In genomic region chr13:67420558-67421206, GRCm38 (mm10) we compare ENCODE assay signal across 9 mouse cellular contexts. TPM values are rescaled to one million over a fixed set of nuclear protein-coding genes. Genes with fewer than 3 reads are reported as not detected.
DNase-seq lines count a peak whose midpoint lies in the region; ATAC-seq lines count a peak whose summit lies in the region.
"Had no signal": no experiment of that assay in that cellular context is flagged by ENCODE, and none has a peak within 500 bp of the region (broad histone marks: within the 10 kb centered on the region; RNA-seq: fewer than 3 reads in every experiment).

No protein-coding gene starts in this region.

- H3K4me1 ChIP-seq in heart, embryonic 13.5 days, result peaks cover 7% of the 10 kb centered on the region
- peaks cover 6% of the 10 kb centered on the region for H3K4me1 ChIP-seq in forebrain, embryonic 13.5 days
- H3K4me1 ChIP-seq in liver, embryonic 13.5 days (replicated peaks), result peaks cover 9% of the 10 kb centered on the region

- no peaks in the 10 kb centered on the region for H3K9me3 ChIP-seq in heart, embryonic 13.5 days
- no peaks in the 10 kb centered on the region for H3K9me3 ChIP-seq in forebrain, embryonic 13.5 days (replicated peaks)
- H3K9me3 ChIP-seq in liver, embryonic 13.5 days (replicated peaks), result no peaks in the 10 kb centered on the region
- H3K9me3 ChIP-seq: G1E had no signal

- intact Hi-C loops in heart, postnatal 25 days (cut with DNase I), result no loop called here

- no peak for DNase-seq in heart, postnatal 25 days (ENCODE audit: low spot score)
- peak; percentile 6 for DNase-seq in CD4-positive helper T cell, adult 2 months (ENCODE audit: low read depth, low spot score)
- DNase-seq in liver, embryonic 13.5 days, result no peak
- no peak for DNase-seq in adipocyte (ENCODE audit: low spot score)
- DNase-seq in thymus, postnatal 4 days, result no peak
- no peak for DNase-seq in thymus, adult 18-20 months

- no peak overlapping the region for H3K27ac ChIP-seq in heart, embryonic 13.5 days (replicated peaks)
- H3K27ac ChIP-seq in forebrain, embryonic 13.5 days, result no peak overlapping the region
- H3K27ac ChIP-seq in liver, embryonic 13.5 days, result no peak overlapping the region

- H3K36me3 ChIP-seq in heart, embryonic 13.5 days, result no peaks in the 10 kb centered on the region
- no peaks in the 10 kb centered on the region for H3K36me3 ChIP-seq in forebrain, embryonic 13.5 days (ENCODE audit: poor library complexity, severe bottlenecking)
- no peaks in the 10 kb centered on the region for H3K36me3 ChIP-seq in liver, embryonic 13.5 days
- H3K36me3 ChIP-seq: G1E had no signal

- H3K9ac ChIP-seq in heart, embryonic 13.5 days, result peak overlapping the region; percentile 79
- H3K9ac ChIP-seq in forebrain, embryonic 13.5 days, result peak overlapping the region; percentile 66
- peak overlapping the region; percentile 58 for H3K9ac ChIP-seq in liver, embryonic 13.5 days

- peak overlapping the region; percentile 75 for H3K4me3 ChIP-seq in heart, embryonic 13.5 days
- peak overlapping the region; percentile 59 for H3K4me3 ChIP-seq in forebrain, embryonic 13.5 days
- H3K4me3 ChIP-seq in liver, embryonic 13.5 days (replicated peaks), result peak overlapping the region; percentile 63

- WGBS in heart, embryonic 13.5 days, result 31% methylated on average over 11 of the region's 11 CpGs
- WGBS in forebrain, embryonic 13.5 days, result 36% methylated on average over 11 of the region's 11 CpGs
- 34% methylated on average over 11 of the region's 11 CpGs for WGBS in liver, embryonic 13.5 days (ENCODE audit: insufficient replicate concordance)

- peak overlapping the region; percentile 93 for H3K4me2 ChIP-seq in heart, embryonic 13.5 days
- H3K4me2 ChIP-seq in forebrain, embryonic 13.5 days, result peak overlapping the region; percentile 81
- H3K4me2 ChIP-seq in liver, embryonic 13.5 days, result peak overlapping the region; percentile 75

- ATAC-seq in heart, embryonic 13.5 days (ENCODE audit: extremely low read depth, insufficient number of reproducible peaks, low FRiP score, low TSS enrichment), result no peak
- no peak for ATAC-seq in forebrain, embryonic 13.5 days
- no peak; the same call in 1 of the 2 replicates for ATAC-seq in liver, embryonic 13.5 days (ENCODE audit: low read depth)

- H3K27me3 ChIP-seq in heart, embryonic 13.5 days (replicated peaks), result peaks cover 4% of the 10 kb centered on the region; the same call in 1 of the 2 replicates
- H3K27me3 ChIP-seq in forebrain, embryonic 13.5 days, result peaks cover 2% of the 10 kb centered on the region; the same call in 1 of the 2 replicates
- H3K27me3 ChIP-seq in liver, embryonic 13.5 days, result no peaks in the 10 kb centered on the region

RNA-seq across cellular contexts. Expression of gene Zfp459, which starts 0.5 kb away (rescaled TPM):
- 0.28 and 0.31 TPM in 2 replicates for polyA plus RNA-seq in heart, embryonic 13.5 days (2015; fragmentation: Nextera tagmentation; extraction: Ambion mirVana)
- under 1 TPM; 0.26 to 0.48 TPM for total RNA-seq in heart, postnatal 25 days (2021)
- 0.59 and 0.64 TPM in 2 replicates for polyA plus RNA-seq in forebrain, embryonic 13.5 days (2015; fragmentation: Nextera tagmentation; extraction: Ambion mirVana)
- polyA plus RNA-seq in liver, embryonic 13.5 days (2015; fragmentation: Nextera tagmentation; extraction: Ambion mirVana), result 0.13 and 0.18 TPM in 2 replicates
- polyA plus RNA-seq: G1E had no signal

RNA-seq across cellular contexts. Expression of gene Zfp429, which starts 21.1 kb away (rescaled TPM):
- polyA plus RNA-seq in heart, embryonic 13.5 days (2015; fragmentation: Nextera tagmentation; extraction: Ambion mirVana), result 2.9 and 4.4 TPM in 2 replicates
- total RNA-seq in heart, postnatal 25 days (2021), result 1 to 10 TPM; 1.6 to 1.9 TPM
- polyA plus RNA-seq in forebrain, embryonic 13.5 days (2015; fragmentation: Nextera tagmentation; extraction: Ambion mirVana), result 3.2 and 5.2 TPM in 2 replicates
- polyA plus RNA-seq in liver, embryonic 13.5 days (2015; fragmentation: Nextera tagmentation; extraction: Ambion mirVana), result 1.7 and 1.9 TPM in 2 replicates

RNA-seq across cellular contexts. Expression of gene Zfp874a, which starts 30.7 kb away (rescaled TPM):
- 4.5 and 4.9 TPM in 2 replicates for polyA plus RNA-seq in heart, embryonic 13.5 days (2015; fragmentation: Nextera tagmentation; extraction: Ambion mirVana)
- total RNA-seq in heart, postnatal 25 days (2021), result 1 to 10 TPM; 7.1 to 7.8 TPM
- 4.7 and 5.8 TPM in 2 replicates for polyA plus RNA-seq in forebrain, embryonic 13.5 days (2015; fragmentation: Nextera tagmentation; extraction: Ambion mirVana)
- polyA plus RNA-seq in liver, embryonic 13.5 days (2015; fragmentation: Nextera tagmentation; extraction: Ambion mirVana), result 5.2 and 6.4 TPM in 2 replicates

RNA-seq across cellular contexts. Expression of gene Zfp456, which starts 45.1 kb away (rescaled TPM):
- polyA plus RNA-seq in heart, embryonic 13.5 days (2015; fragmentation: Nextera tagmentation; extraction: Ambion mirVana), result 1.0 and 1.2 TPM in 2 replicates
- total RNA-seq in heart, postnatal 25 days (2021), result 1 to 10 TPM in 1 of 2 experiments, under 1 TPM in 1; 0.88 to 1.2 TPM
- polyA plus RNA-seq in forebrain, embryonic 13.5 days (2015; fragmentation: Nextera tagmentation; extraction: Ambion mirVana), result 0.34 and 0.44 TPM in 2 replicates
- 0.48 and 0.61 TPM in 2 replicates for polyA plus RNA-seq in liver, embryonic 13.5 days (2015; fragmentation: Nextera tagmentation; extraction: Ambion mirVana)

RNA-seq across cellular contexts. Expression of gene Gm28041, which starts 45.1 kb away (rescaled TPM):
- 0.45 and 0.62 TPM in 2 replicates for polyA plus RNA-seq in heart, embryonic 13.5 days (2015; fragmentation: Nextera tagmentation; extraction: Ambion mirVana)
- 1 to 10 TPM in 1 of 2 experiments, under 1 TPM in 1; 0.70 to 2.1 TPM for total RNA-seq in heart, postnatal 25 days (2021)
- polyA plus RNA-seq in forebrain, embryonic 13.5 days (2015; fragmentation: Nextera tagmentation; extraction: Ambion mirVana), result not detected in 2 replicates
- 0.27 TPM in 1 of 2 replicates, not detected in the other for polyA plus RNA-seq in liver, embryonic 13.5 days (2015; fragmentation: Nextera tagmentation; extraction: Ambion mirVana)
- polyA plus RNA-seq: G1E had no signal
